Mouse (Mus musculus) G1E (cell line): Measurements from ENCODE around the gene Lmf1.

Experiments used
- CTCF ChIP-seq: IDR thresholded peaks from 2 replicates; pipeline ENCODE4 v1.5.1; 2012; ENCODE audit warnings: low read depth, low read length, inconsistent platforms, mixed read lengths
- GATA1 ChIP-seq: IDR thresholded peaks from 2 replicates; pipeline ENCODE4 v1.6.1; 2012; ENCODE audit warnings: borderline replicate concordance, low read length, inconsistent platforms, mixed read lengths
- GATA2 ChIP-seq: IDR thresholded peaks from 2 replicates; pipeline ENCODE4 v1.6.1; 2012; ENCODE audit warnings: low read depth, low read length, inconsistent platforms, borderline replicate concordance
- POLR2AphosphoS5 ChIP-seq: IDR thresholded peaks from 2 replicates; pipeline ENCODE4 v1.6.1; 2012; ENCODE audit warnings: low read depth, low read length, inconsistent platforms; ENCODE audit not compliant: insufficient replicate concordance
- TAL1 ChIP-seq: conservative IDR thresholded peaks from 2 replicates; pipeline ENCODE4 v1.6.1; 2012; ENCODE audit warnings: low read depth, low read length, inconsistent platforms, mixed read lengths

GRCm38 (mm10) chr17:25650726-25651125, 71.8 kb downstream of the Lmf1 start:
- TF ChIP-seq CTCF (no peak), GATA1 (no peak), TAL1 (no peak), GATA2 (no peak), POLR2AphosphoS5 (no peak)
